14 mouse cellular contexts compared by ENCODE assay signal in the genomic region with DNA sequence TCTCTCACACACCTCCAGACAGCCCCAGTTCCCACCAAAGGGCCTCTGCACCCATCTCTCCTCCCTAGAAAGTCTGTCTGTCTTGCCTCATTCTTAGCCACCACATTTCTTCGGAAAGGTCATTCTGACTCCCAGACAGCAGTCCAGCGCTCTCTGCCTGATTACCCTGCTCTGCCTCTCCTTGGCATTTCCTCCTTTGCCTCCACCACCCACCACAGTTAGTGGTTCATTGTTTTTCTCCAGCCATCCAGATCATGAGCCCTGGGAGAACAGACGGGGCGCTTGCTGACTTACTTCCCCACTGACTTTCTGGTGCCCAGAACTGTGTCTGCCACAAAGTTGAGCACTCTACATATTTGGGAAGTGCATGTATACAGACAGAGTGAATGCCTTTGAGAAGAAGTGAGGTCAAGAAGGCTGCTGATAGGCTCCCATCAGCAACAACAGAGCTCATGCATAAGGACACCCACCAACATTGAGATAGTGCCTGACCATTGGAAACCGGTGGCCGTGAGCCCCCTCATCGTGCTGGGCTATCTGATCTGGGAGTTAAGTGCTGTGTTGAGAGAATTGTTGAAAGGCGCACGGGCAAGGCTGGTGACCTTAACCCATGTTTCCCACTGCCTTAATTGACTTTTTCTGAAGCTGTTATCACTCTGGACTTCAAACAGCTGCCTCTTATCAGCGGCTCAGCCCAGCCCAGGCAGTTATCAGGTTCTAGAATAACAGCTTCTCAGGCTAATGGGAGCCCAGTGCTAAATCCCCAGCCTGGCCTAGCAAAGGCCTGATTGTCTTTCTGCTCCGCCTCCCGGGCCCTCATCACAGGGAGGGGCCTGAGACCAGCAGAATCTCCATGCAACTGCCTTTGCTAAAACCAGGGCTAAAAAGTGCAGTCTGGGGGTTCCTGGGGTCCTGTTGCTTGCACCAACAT. TPM values are rescaled to one million over a fixed set of nuclear protein-coding genes. Genes with fewer than 3 reads are reported as not detected.
DNase-seq lines count a peak whose midpoint lies in the region; ATAC-seq lines count a peak whose summit lies in the region.
"Had no signal": no experiment of that assay in that cellular context is flagged by ENCODE, and none has a peak within 500 bp of the region (broad histone marks: within the 10 kb centered on the region; RNA-seq: fewer than 3 reads in every experiment).

No protein-coding gene starts in this region.

- no peaks in the 10 kb centered on the region for H3K36me3 ChIP-seq in heart, embryonic 11.5 days (ENCODE audit: control insufficient read depth, insufficient read depth, low read length)
- no peaks in the 10 kb centered on the region for H3K36me3 ChIP-seq in liver, embryonic 12.5 days
- H3K36me3 ChIP-seq: embryonic facial prominence, embryonic 15.5 days had no signal

- peaks cover 23% of the 10 kb centered on the region for H3K27me3 ChIP-seq in heart, embryonic 11.5 days (ENCODE audit: control insufficient read depth, insufficient read depth, low read length)
- peaks cover 23% of the 10 kb centered on the region for H3K27me3 ChIP-seq in liver, embryonic 12.5 days (replicated peaks)
- H3K27me3 ChIP-seq: embryonic facial prominence, embryonic 15.5 days had no signal

- no peak for DNase-seq in heart, postnatal 14 days
- DNase-seq in retina, postnatal 1 day, result peak; percentile 48
- DNase-seq in retina, embryonic 14.5 days (ENCODE audit: low spot score), result no peak
- DNase-seq in gastrocnemius, adult 8-10 months (ENCODE audit: low spot score in 2 of 2), result no peak
- DNase-seq in layer of hippocampus, adult 18-20 months (ENCODE audit: low spot score in 2 of 2), result no peak
- DNase-seq: adrenal gland, postnatal 10 days; right cerebral cortex, adult 18-20 months had no signal

- 12% methylated on average over 12 of the region's 12 CpGs for WGBS in heart, embryonic 11.5 days (ENCODE audit: insufficient replicate concordance)
- 14% methylated on average over 12 of the region's 12 CpGs for WGBS in liver, embryonic 12.5 days (ENCODE audit: insufficient replicate concordance)

- H3K4me2 ChIP-seq in heart, embryonic 11.5 days, result 0 out of 2 replicates have a peak overlapping the region, but pooled peaks have one; percentile 5
- peak overlapping the region; percentile 44 for H3K4me2 ChIP-seq in liver, embryonic 12.5 days
- H3K4me2 ChIP-seq: embryonic facial prominence, embryonic 15.5 days had no signal

- no peak overlapping the region for H3K4me3 ChIP-seq in heart, embryonic 11.5 days (ENCODE audit: low read depth, low read length)
- no peak overlapping the region for H3K4me3 ChIP-seq in liver, embryonic 12.5 days
- H3K4me3 ChIP-seq: embryonic facial prominence, embryonic 15.5 days had no signal

- no peak; the same call in 1 of the 2 replicates for ATAC-seq in heart, embryonic 11.5 days (replicated peaks; ENCODE audit: insufficient number of reproducible peaks, low FRiP score, low TSS enrichment)
- ATAC-seq in liver, embryonic 12.5 days, result peak; percentile 93
- ATAC-seq in CD4-positive, CD25-positive, alpha-beta regulatory T cell, adult 4 months, result no peak
- ATAC-seq: midbrain, embryonic 16.5 days had no signal

- no peak overlapping the region for H3K9ac ChIP-seq in heart, embryonic 11.5 days (ENCODE audit: low read depth, low read length)
- H3K9ac ChIP-seq in liver, embryonic 12.5 days, result peak overlapping the region; percentile 15; the same call in 1 of the 2 replicates
- H3K9ac ChIP-seq: embryonic facial prominence, embryonic 15.5 days had no signal

- no peaks in the 10 kb centered on the region for H3K9me3 ChIP-seq in heart, embryonic 11.5 days (replicated peaks; ENCODE audit: control insufficient read depth, low read length)
- no peaks in the 10 kb centered on the region; the same call in 1 of the 2 replicates for H3K9me3 ChIP-seq in liver, embryonic 12.5 days (replicated peaks)
- H3K9me3 ChIP-seq: embryonic facial prominence, embryonic 15.5 days had no signal

- intact Hi-C loops in heart, postnatal 14 days (cut with DNase I), result no loop called here

- H3K27ac ChIP-seq in heart, embryonic 11.5 days (ENCODE audit: low read depth, low read length), result no peak overlapping the region
- no peak overlapping the region for H3K27ac ChIP-seq in liver, embryonic 12.5 days
- H3K27ac ChIP-seq: embryonic facial prominence, embryonic 15.5 days had no signal

- H3K4me1 ChIP-seq in heart, embryonic 11.5 days (ENCODE audit: control insufficient read depth, insufficient read depth, low read length), result peaks cover 17% of the 10 kb centered on the region
- H3K4me1 ChIP-seq in liver, embryonic 12.5 days, result peaks cover 47% of the 10 kb centered on the region

RNA-seq across cellular contexts. Expression of a gene that starts 37.0 kb away (rescaled TPM):
- not detected in 2 replicates for polyA plus RNA-seq in heart, embryonic 11.5 days (2014; fragmentation: Nextera tagmentation; extraction: Ambion mirVana)
- under 1 TPM; 0.32 to 0.48 TPM for total RNA-seq in heart, postnatal 14 days (2021)
- polyA plus RNA-seq in liver, embryonic 12.5 days (2016; fragmentation: Nextera tagmentation; extraction: Ambion mirVana), result not detected in 2 replicates
- not detected for polyA plus RNA-seq in CD4-positive, CD25-positive, alpha-beta regulatory T cell, adult 4 months (2017; shearing (Covaris generic))
- under 1 TPM; 0.15 to 0.36 (median 0.27) TPM for total RNA-seq in gastrocnemius, adult 8-10 months (2022)
- 100 to 1,000 TPM; 195 to 208 TPM for total RNA-seq in layer of hippocampus, adult 18-20 months (2021)
- polyA plus RNA-seq: C2C12; embryonic facial prominence, embryonic 15.5 days had no signal

RNA-seq across cellular contexts. Expression of a gene that starts 53.9 kb away (rescaled TPM):
- 1.0 and 1.3 TPM in 2 replicates for polyA plus RNA-seq in heart, embryonic 11.5 days (2014; fragmentation: Nextera tagmentation; extraction: Ambion mirVana)
- under 1 TPM in 1 of 2 experiments, not detected in 1; 0.26 TPM for total RNA-seq in heart, postnatal 14 days (2021)
- 1.1 and 1.8 TPM in 2 replicates for polyA plus RNA-seq in liver, embryonic 12.5 days (2016; fragmentation: Nextera tagmentation; extraction: Ambion mirVana)
- polyA plus RNA-seq in CD4-positive, CD25-positive, alpha-beta regulatory T cell, adult 4 months (2017; shearing (Covaris generic)), result not detected
- 1 to 10 TPM in 1 of 4 experiments, under 1 TPM in 3; 0.20 to 1.2 (median 0.58) TPM for total RNA-seq in gastrocnemius, adult 8-10 months (2022)
- total RNA-seq in layer of hippocampus, adult 18-20 months (2021), result not detected
- total RNA-seq: left cerebral cortex, postnatal 36 days had no signal
- polyA plus RNA-seq: C2C12 had no signal

RNA-seq across cellular contexts. Expression of a gene that starts 57.8 kb away (rescaled TPM):
- 27.7 and 29.7 TPM in 2 replicates for polyA plus RNA-seq in heart, embryonic 11.5 days (2014; fragmentation: Nextera tagmentation; extraction: Ambion mirVana)
- 10 to 100 TPM; 25.7 to 28.0 TPM for total RNA-seq in heart, postnatal 14 days (2021)
- polyA plus RNA-seq in liver, embryonic 12.5 days (2016; fragmentation: Nextera tagmentation; extraction: Ambion mirVana), result 15.5 and 15.8 TPM in 2 replicates
- polyA plus RNA-seq in CD4-positive, CD25-positive, alpha-beta regulatory T cell, adult 4 months (2017; shearing (Covaris generic)), result 10 to 100 TPM; 11.5 to 13.8 TPM
- total RNA-seq in gastrocnemius, adult 8-10 months (2022), result 10 to 100 TPM; 16.6 to 19.3 (median 18.0) TPM
- 100 to 1,000 TPM; 248 to 258 TPM for total RNA-seq in layer of hippocampus, adult 18-20 months (2021)

Comparison
In these comparisons a context has a peak if more than half of its experiments do, and no peak if none do; other contexts are left out.
1. RNA of a gene that starts 37.0 kb away (total RNA-seq): 195 to 208 TPM in layer of hippocampus, adult 18-20 months; 0.32 to 0.48 TPM in heart, postnatal 14 days and 0.15 to 0.36 TPM in gastrocnemius, adult 8-10 months; every median in the first group is over 100 times any median in the second.
2. RNA of a gene that starts 57.8 kb away (total RNA-seq): 248 to 258 TPM in layer of hippocampus, adult 18-20 months; 25.7 to 28.0 TPM in heart, postnatal 14 days and 16.6 to 19.3 TPM in gastrocnemius, adult 8-10 months; every median in the first group is over 4 times any median in the second.